14 mouse cellular contexts compared by ENCODE assay signal in genomic region chr2:27301444-27302111, GRCm38 (mm10). TPM values are rescaled to one million over a fixed set of nuclear protein-coding genes. Genes with fewer than 3 reads are reported as not detected.
DNase-seq lines count a peak whose midpoint lies in the region; ATAC-seq lines count a peak whose summit lies in the region.
"Had no signal": no experiment of that assay in that cellular context is flagged by ENCODE, and none has a peak within 500 bp of the region (broad histone marks: within the 10 kb centered on the region; RNA-seq: fewer than 3 reads in every experiment).

No protein-coding gene starts in this region.

- H3K9ac ChIP-seq in neural tube, embryonic 11.5 days (ENCODE audit: low read length): 0 out of 2 replicates have a peak overlapping the region, but pooled peaks have one; percentile 18
- H3K9ac ChIP-seq in forebrain, embryonic 15.5 days (replicated peaks): no peak overlapping the region
- no peak overlapping the region for H3K9ac ChIP-seq in limb, embryonic 12.5 days (replicated peaks)
- H3K9ac ChIP-seq in neural tube, embryonic 14.5 days (replicated peaks; ENCODE audit: low read depth, low read length): no peak overlapping the region
- H3K9ac ChIP-seq: heart, embryonic 13.5 days had no signal

- no peak overlapping the region for H3K4me2 ChIP-seq in neural tube, embryonic 11.5 days (ENCODE audit: low read depth)
- H3K4me2 ChIP-seq in forebrain, embryonic 15.5 days (replicated peaks): 0 out of 2 replicates have a peak overlapping the region, but pooled peaks have one; percentile 9
- peak overlapping the region; percentile 23; the same call in 1 of the 2 replicates for H3K4me2 ChIP-seq in limb, embryonic 12.5 days
- no peak overlapping the region for H3K4me2 ChIP-seq in neural tube, embryonic 14.5 days (ENCODE audit: low read depth, low read length)
- H3K4me2 ChIP-seq: heart, embryonic 13.5 days had no signal

- peak overlapping the region; percentile 86 for H3K27ac ChIP-seq in neural tube, embryonic 11.5 days (ENCODE audit: low read depth, low read length)
- H3K27ac ChIP-seq in forebrain, embryonic 15.5 days (replicated peaks): peak overlapping the region; percentile 85
- H3K27ac ChIP-seq in limb, embryonic 12.5 days: peak overlapping the region; percentile 64
- H3K27ac ChIP-seq in neural tube, embryonic 14.5 days (ENCODE audit: low read depth, low read length): peak overlapping the region; percentile 68
- H3K27ac ChIP-seq: heart, embryonic 13.5 days had no signal

- intact Hi-C loops in heart, postnatal 36 days (cut with DNase I): no loop called here

- no peak overlapping the region for H3K4me3 ChIP-seq in neural tube, embryonic 11.5 days (ENCODE audit: low read depth, low read length)
- H3K4me3 ChIP-seq in forebrain, embryonic 15.5 days: no peak overlapping the region
- no peak overlapping the region for H3K4me3 ChIP-seq in limb, embryonic 12.5 days (replicated peaks)
- H3K4me3 ChIP-seq in neural tube, embryonic 14.5 days (ENCODE audit: low read depth, low read length): no peak overlapping the region
- H3K4me3 ChIP-seq: heart, embryonic 13.5 days had no signal

- no peaks in the 10 kb centered on the region for H3K9me3 ChIP-seq in neural tube, embryonic 11.5 days (ENCODE audit: control insufficient read depth, low read length)
- H3K9me3 ChIP-seq in forebrain, embryonic 15.5 days: no peaks in the 10 kb centered on the region
- H3K9me3 ChIP-seq in limb, embryonic 12.5 days: no peaks in the 10 kb centered on the region
- H3K9me3 ChIP-seq in neural tube, embryonic 14.5 days (ENCODE audit: control insufficient read depth, low read length): no peaks in the 10 kb centered on the region
- H3K9me3 ChIP-seq: heart, embryonic 13.5 days had no signal

- WGBS in neural tube, embryonic 11.5 days: 43% methylated on average over 12 of the region's 12 CpGs
- 34% methylated on average over 12 of the region's 12 CpGs for WGBS in forebrain, embryonic 15.5 days
- 63% methylated on average over 12 of the region's 12 CpGs for WGBS in limb, embryonic 12.5 days
- 22% methylated on average over 12 of the region's 12 CpGs for WGBS in neural tube, embryonic 14.5 days

- H3K36me3 ChIP-seq in neural tube, embryonic 11.5 days (ENCODE audit: control insufficient read depth, insufficient read depth, low read length): no peaks in the 10 kb centered on the region
- no peaks in the 10 kb centered on the region for H3K36me3 ChIP-seq in forebrain, embryonic 15.5 days
- peaks cover 5% of the 10 kb centered on the region; the same call in 1 of the 2 replicates for H3K36me3 ChIP-seq in limb, embryonic 12.5 days
- H3K36me3 ChIP-seq in neural tube, embryonic 14.5 days (ENCODE audit: control insufficient read depth, insufficient read depth, low read length): no peaks in the 10 kb centered on the region

- peak; percentile 78 for ATAC-seq in neural tube, embryonic 11.5 days (ENCODE audit: insufficient read depth, low FRiP score, low TSS enrichment)
- peak; percentile 88 for ATAC-seq in forebrain, embryonic 15.5 days (replicated peaks)
- 0 out of 2 replicates have a peak, but pooled peaks have one; percentile 15 for ATAC-seq in limb, embryonic 12.5 days (ENCODE audit: insufficient number of reproducible peaks, insufficient read depth, low FRiP score, low TSS enrichment, low read depth)
- ATAC-seq in neural tube, embryonic 14.5 days (ENCODE audit: low read depth): peak; percentile 72
- ATAC-seq in inflammation-experienced regulatory T-cells, adult 6 months: no peak
- ATAC-seq in activated CD4-positive, CD25-positive, alpha-beta regulatory T cell, adult 4 months: no peak

- peaks cover 20% of the 10 kb centered on the region for H3K4me1 ChIP-seq in neural tube, embryonic 11.5 days (ENCODE audit: control insufficient read depth, insufficient read depth, low read length)
- peaks cover 29% of the 10 kb centered on the region for H3K4me1 ChIP-seq in forebrain, embryonic 15.5 days
- peaks cover 36% of the 10 kb centered on the region for H3K4me1 ChIP-seq in limb, embryonic 12.5 days (replicated peaks)
- H3K4me1 ChIP-seq in neural tube, embryonic 14.5 days (ENCODE audit: control insufficient read depth, insufficient read depth, low read length): peaks cover 22% of the 10 kb centered on the region

- peak; percentile 69 for DNase-seq in neural tube, embryonic 11.5 days (ENCODE audit: low spot score)
- DNase-seq in neural tube, embryonic 10.5 days (ENCODE audit: extremely low spot score, low spot score): no peak
- no peak for DNase-seq in heart, postnatal 36 days
- DNase-seq: cerebellum, postnatal 36 days; kidney, adult 9 months; lung, adult 18-20 months; right cerebral cortex, postnatal 14 days; thymus, adult 18-20 months had no signal

- H3K27me3 ChIP-seq in neural tube, embryonic 11.5 days (ENCODE audit: control insufficient read depth, insufficient read depth, low read length): no peaks in the 10 kb centered on the region
- H3K27me3 ChIP-seq in forebrain, embryonic 15.5 days: no peaks in the 10 kb centered on the region
- H3K27me3 ChIP-seq in limb, embryonic 12.5 days: no peaks in the 10 kb centered on the region
- no peaks in the 10 kb centered on the region for H3K27me3 ChIP-seq in neural tube, embryonic 14.5 days (ENCODE audit: control insufficient read depth, insufficient read depth, low read length)
- H3K27me3 ChIP-seq: heart, embryonic 13.5 days had no signal

RNA-seq across cellular contexts. Expression of gene Sardh, which starts 53.4 kb away (rescaled TPM):
- 5.5 and 6.4 TPM in 2 replicates for polyA plus RNA-seq in neural tube, embryonic 11.5 days (2014; fragmentation: Nextera tagmentation; extraction: Ambion mirVana)
- 3.6 and 4.5 TPM in 2 replicates for polyA plus RNA-seq in forebrain, embryonic 15.5 days (2015; fragmentation: Nextera tagmentation; extraction: Ambion mirVana)
- polyA plus RNA-seq in limb, embryonic 12.5 days (2016; fragmentation: Nextera tagmentation; extraction: Ambion mirVana): 4.3 and 6.0 TPM in 2 replicates
- polyA plus RNA-seq in neural tube, embryonic 14.5 days (2014; fragmentation: Nextera tagmentation; extraction: Ambion mirVana): 3.6 and 5.3 TPM in 2 replicates
- polyA plus RNA-seq in inflammation-experienced regulatory T-cells, adult 6 months (2017; shearing (Covaris generic)): 1 to 10 TPM in 2 of 3 experiments, not detected in 1; 6.3 to 7.3 TPM
- 1 to 10 TPM; 4.8 to 7.1 TPM for total RNA-seq in heart, postnatal 36 days (2021)
- polyA plus RNA-seq in activated CD4-positive, CD25-positive, alpha-beta regulatory T cell, adult 4 months (2017; shearing (Covaris generic)): 1 to 10 TPM; 3.0 to 4.7 TPM

Comparison
In these comparisons a context has a peak if more than half of its experiments do, and no peak if none do; other contexts are left out.
1. ATAC-seq: peak in neural tube, embryonic 11.5 days (single experiment), forebrain, embryonic 15.5 days (single experiment), limb, embryonic 12.5 days (single experiment) and neural tube, embryonic 14.5 days (single experiment); none in inflammation-experienced regulatory T-cells, adult 6 months (single experiment) and activated CD4-positive, CD25-positive, alpha-beta regulatory T cell, adult 4 months (single experiment).
2. H3K4me2 ChIP-seq: peak in forebrain, embryonic 15.5 days (single experiment) and limb, embryonic 12.5 days (single experiment); none in neural tube, embryonic 11.5 days (single experiment) and neural tube, embryonic 14.5 days (single experiment).
3. Peak in every context shown above with its lines, with median percentiles within 50 percentile points of each other: H3K27ac ChIP-seq.